Mouse (Mus musculus) ES-E14 (cell line): ENCODE data around the gene Cfap58. TPM values are rescaled to one million over a fixed set of nuclear protein-coding genes. Genes with fewer than 3 reads are reported as not detected.

Experiments
- DNase-seq: peaks from one replicate; pipeline ENCODE4 v3.0.0-alpha.2; 2013; ENCODE audit warnings: low read depth, low spot score
- H3K27ac ChIP-seq: 2 replicates; pipeline ENCODE4 v1.5.1; 2012; ENCODE audit warnings: low read depth, mild to moderate bottlenecking, low read length, moderate library complexity, mixed read lengths; ENCODE audit not compliant: poor library complexity, insufficient read depth, severe bottlenecking
- H3K36me3 ChIP-seq: 2 replicates; pipeline ENCODE4 v1.6.1; 2012; ENCODE audit warnings: mild to moderate bottlenecking, low read length, moderate library complexity, mixed read lengths; ENCODE audit not compliant: control insufficient read depth, poor library complexity, insufficient read depth, severe bottlenecking
- H3K4me1 ChIP-seq, 2 experiments: fragments of 150-350 bp in 1 of 2; sonication (generic) in 1 of 2; 2 replicates each; pipeline ENCODE4 v1.6.1; 2012; ENCODE audit warnings: low read length in 2 of 2, mild to moderate bottlenecking in 1 of 2, mixed read lengths in 1 of 2; ENCODE audit not compliant: control insufficient read depth in 2 of 2, insufficient read depth in 2 of 2, poor library complexity in 1 of 2
- H3K4me3 ChIP-seq, 2 experiments: fragments of 150-350 bp in 1 of 2; sonication (generic) in 1 of 2; 2 replicates each; pipeline ENCODE4 v1.5.1; 2012; ENCODE audit warnings: low read length in 2 of 2, low read depth in 1 of 2, mild to moderate bottlenecking in 1 of 2, mixed read lengths in 1 of 2; ENCODE audit not compliant: insufficient read depth in 1 of 2, poor library complexity in 1 of 2, severe bottlenecking in 1 of 2
- H3K9ac ChIP-seq: 2 replicates; pipeline ENCODE4 v1.6.1; 2012; ENCODE audit warnings: low read depth, mild to moderate bottlenecking, low read length, mixed read lengths; ENCODE audit not compliant: poor library complexity, insufficient read depth, severe bottlenecking
- H3K9me3 ChIP-seq: fragments of 150-350 bp; sonication (generic); 2 replicates; pipeline ENCODE4 v1.6.1; 2012; ENCODE audit warnings: low read depth, mild to moderate bottlenecking, low read length; ENCODE audit not compliant: control insufficient read depth, insufficient read depth
- CHD2 ChIP-seq: IDR thresholded peaks from 2 replicates; pipeline ENCODE4 v1.6.1; 2014; ENCODE audit warnings: mild to moderate bottlenecking, low read depth, low read length, inconsistent platforms
- HCFC1 ChIP-seq: IDR thresholded peaks from 2 replicates; pipeline ENCODE4 v1.6.1; 2012; ENCODE audit warnings: low read length, inconsistent platforms, borderline replicate concordance; ENCODE audit not compliant: insufficient read depth
- MAFK ChIP-seq: IDR thresholded peaks from 2 replicates; pipeline ENCODE4 v1.6.1; 2014; ENCODE audit warnings: mild to moderate bottlenecking, low read depth, low read length, inconsistent platforms; ENCODE audit not compliant: insufficient read depth
- ZC3H11A ChIP-seq: IDR thresholded peaks from 2 replicates; pipeline ENCODE4 v1.6.1; 2012; ENCODE audit warnings: low read depth, mild to moderate bottlenecking, inconsistent platforms, low read length, borderline replicate concordance
- ZNF384 ChIP-seq: IDR thresholded peaks from 2 replicates; pipeline ENCODE4 v1.6.1; 2012; ENCODE audit warnings: low read depth, low read length, inconsistent platforms
- in situ Hi-C, 2 experiments: fragments of 600-800 bp; cut with MboI; formaldehyde crosslinking; loops; one replicate each; pipeline ENCODE4 v1.15.1; 2025; ENCODE audit warnings: low sequenced_read_pairs in 2 of 2, inconsistent platforms in 1 of 2; ENCODE audit not compliant: unreplicated experiment in 2 of 2
- total RNA-seq: library from RNA; depleted of rRNA; stranded (reverse); fragments of 300-350 nt; gene quantifications from 2 replicates; pipeline ENCODE4 v1.2.3, GENCODE M21; 2012; rRNA removed

The Cfap58 gene
- total RNA-seq, 1 experiment: not detected

- no peak for DNase-seq
- Histone ChIP-seq H3K27ac (no peak overlapping the region), H3K9me3 (no peaks in the 10 kb centered on the region), H3K4me1 (no peaks in the 10 kb centered on the region), H3K4me3 (no peak overlapping the region), H3K36me3 (no peaks in the 10 kb centered on the region), H3K9ac (no peak overlapping the region)
- TF ChIP-seq HCFC1: no peak
- TF ChIP-seq ZNF384: no peak
- in situ Hi-C loops: no loop called here
Measured at GRCm38 (mm10) chr19:48049361-48049760, 111.9 kb downstream of the Cfap58 start.

GRCm38 (mm10) chr19:48063289-48063688 is 125.8 kb downstream of the Cfap58 start:
- Histone ChIP-seq H3K4me1 (no peaks in the 10 kb centered on the region), H3K4me3 (no peak overlapping the region), H3K36me3 (no peaks in the 10 kb centered on the region), H3K9ac (no peak overlapping the region), H3K9me3 (no peaks in the 10 kb centered on the region), H3K27ac (no peak overlapping the region)
- TF ChIP-seq MAFK (no peak), ZC3H11A (no peak), ZNF384 (no peak), CHD2 (no peak), HCFC1 (no peak)
- no peak for DNase-seq
- in situ Hi-C loops: no loop called here

GRCm38 (mm10) chr19:48079718-48080117 is 142.2 kb downstream of the Cfap58 start:
- Histone ChIP-seq H3K9ac (no peak overlapping the region), H3K27ac (no peak overlapping the region), H3K9me3 (no peaks in the 10 kb centered on the region), H3K4me3 (no peak overlapping the region), H3K4me1 (no peaks in the 10 kb centered on the region), H3K36me3 (no peaks in the 10 kb centered on the region)
- no peak for DNase-seq
- TF ChIP-seq HCFC1 (no peak), MAFK (no peak), ZC3H11A (no peak), CHD2 (no peak), ZNF384 (no peak)
- in situ Hi-C loops: no loop called here

- no peaks in the 10 kb centered on the region for H3K36me3 ChIP-seq
- no peaks in the 10 kb centered on the region for H3K4me1 ChIP-seq
- no peak for TF ChIP-seq MAFK
- no peak for TF ChIP-seq ZNF384
- no peak for TF ChIP-seq CHD2
- in situ Hi-C loops: no loop called here
- no peak overlapping the region for H3K9ac ChIP-seq
- no peaks in the 10 kb centered on the region for H3K9me3 ChIP-seq
- DNase-seq: no peak
- H3K4me3 ChIP-seq: no peak overlapping the region
- H3K27ac ChIP-seq: no peak overlapping the region
Measured at GRCm38 (mm10) chr19:48081456-48081855, 144.0 kb downstream of the Cfap58 start.

Other genes with a start within 250 kb of the Cfap58 start
- 1.5 and 3.5 TPM in 2 replicates for gene Col17a1, start 245.6 kb upstream of the Cfap58 start, total RNA-seq
- 54.3 and 85.8 TPM in 2 replicates for gene Sfr1, start 206.0 kb upstream of the Cfap58 start, total RNA-seq
- 28.1 and 60.7 TPM in 2 replicates for gene Gsto1, start 82.7 kb upstream of the Cfap58 start, total RNA-seq
- 0.21 and 0.71 TPM in 2 replicates for gene Gsto2, start 72.1 kb upstream of the Cfap58 start, total RNA-seq
- 1.5 and 1.7 TPM in 2 replicates for gene Cfap43, start 18.4 kb upstream of the Cfap58 start, total RNA-seq
- gene Itprip, start 18.4 kb upstream of the Cfap58 start, total RNA-seq: 5.7 and 7.2 TPM in 2 replicates